Mouse (Mus musculus) retina, postnatal 1 day (tissue): ENCODE data around the gene Sh3bgrl2.

Experiments used
- DNase-seq: peaks from one replicate; pipeline ENCODE4 v3.0.0-alpha.2; 2012

Gene Sh3bgrl2

GRCm38 (mm10) chr9:83687904-83688303 lies 139.8 kb downstream of the Sh3bgrl2 start:
- no peak for DNase-seq
